Comparison of ENCODE assay signal across 11 mouse cellular contexts in genomic region chr5:147292506-147293120, GRCm38 (mm10). TPM values are rescaled to one million over a fixed set of nuclear protein-coding genes. Genes with fewer than 3 reads are reported as not detected.
DNase-seq lines count a peak whose midpoint lies in the region; ATAC-seq and TF ChIP-seq lines count a peak whose summit lies in the region.
"Had no signal": no experiment of that assay in that cellular context is flagged by ENCODE, and none has a peak within 500 bp of the region (broad histone marks: within the 10 kb centered on the region; RNA-seq: fewer than 3 reads in every experiment).

No protein-coding gene starts in this region.

- peak overlapping the region; percentile 84 for H3K4me3 ChIP-seq in megakaryocyte, embryonic 14.5 days (replicated peaks)
- peak overlapping the region; percentile 23 for H3K4me3 ChIP-seq in intestine, embryonic 16.5 days (ENCODE audit: low read length)
- no peak overlapping the region for H3K4me3 ChIP-seq in stomach, embryonic 15.5 days (replicated peaks)
- H3K4me3 ChIP-seq: heart, adult 2 months had no signal

- 0 out of 2 replicates have a peak, but pooled peaks cover 7% of the 10 kb centered on the region for H3K9me3 ChIP-seq in megakaryocyte, embryonic 14.5 days
- H3K9me3 ChIP-seq in intestine, embryonic 16.5 days (ENCODE audit: control insufficient read depth, low read length): no peaks in the 10 kb centered on the region
- no peaks in the 10 kb centered on the region for H3K9me3 ChIP-seq in stomach, embryonic 15.5 days

- WGBS in intestine, embryonic 16.5 days: 22% methylated on average over 13 of the region's 13 CpGs
- WGBS in stomach, embryonic 15.5 days: 25% methylated on average over 13 of the region's 13 CpGs

- CTCF ChIA-PET in Patski (lab: Charles Lee): interaction anchor here (0.6 to 2.6 kb wide), 8 partner anchors 18 to 388 kb away, joined by 3 to 9 read pairs (median 4); no protein-coding TSS in a partner anchor

- in situ Hi-C loops in Patski (cut with MboI; ENCODE audit: low pct_unique_long_range_greater_than_20kb): no loop called here

- H3K4me2 ChIP-seq in intestine, embryonic 16.5 days (ENCODE audit: low read depth, low read length): peak overlapping the region; percentile 40
- H3K4me2 ChIP-seq in stomach, embryonic 15.5 days: peak overlapping the region; percentile 26

- no peak for ATAC-seq in megakaryocyte, adult 5-6 weeks (ENCODE audit: poor library complexity, severe bottlenecking)
- peak; percentile 80 for ATAC-seq in Patski
- peak; percentile 79 for ATAC-seq in intestine, embryonic 16.5 days
- ATAC-seq in stomach, embryonic 15.5 days (ENCODE audit: insufficient read depth, low FRiP score, low read depth): no peak

- DNase-seq in Patski (ENCODE audit: low read depth, low spot score): peak; percentile 66
- DNase-seq in thymus, postnatal 10 days (ENCODE audit: low spot score in 2 of 2): no peak
- no peak for DNase-seq in left cerebral cortex, adult 9 months (ENCODE audit: low spot score in 2 of 2)

- H3K36me3 ChIP-seq in megakaryocyte, embryonic 14.5 days (replicated peaks; ENCODE audit: low read length): no peaks in the 10 kb centered on the region
- no peaks in the 10 kb centered on the region for H3K36me3 ChIP-seq in intestine, embryonic 16.5 days (ENCODE audit: control insufficient read depth, insufficient read depth, low read length)
- H3K36me3 ChIP-seq in stomach, embryonic 15.5 days: no peaks in the 10 kb centered on the region

- peaks cover 26% of the 10 kb centered on the region for H3K4me1 ChIP-seq in megakaryocyte, embryonic 14.5 days
- H3K4me1 ChIP-seq in intestine, embryonic 16.5 days (ENCODE audit: control insufficient read depth, insufficient read depth, low read length): peaks cover 9% of the 10 kb centered on the region
- 0 out of 2 replicates have a peak, but pooled peaks cover 10% of the 10 kb centered on the region for H3K4me1 ChIP-seq in stomach, embryonic 15.5 days

- POLR2A ChIA-PET in Patski (lab: Charles Lee): interaction anchor here (0.8 to 1.2 kb wide), 3 partner anchors 57 to 385 kb away, joined by 3 read pairs; no protein-coding TSS in a partner anchor

- H3K27me3 ChIP-seq in megakaryocyte, embryonic 14.5 days (replicated peaks): peaks cover 54% of the 10 kb centered on the region
- no peaks in the 10 kb centered on the region for H3K27me3 ChIP-seq in Patski
- H3K27me3 ChIP-seq in intestine, embryonic 16.5 days (replicated peaks; ENCODE audit: control insufficient read depth, insufficient read depth, low read length): 0 out of 2 replicates have a peak, but pooled peaks cover 4% of the 10 kb centered on the region
- H3K27me3 ChIP-seq in stomach, embryonic 15.5 days (replicated peaks): peaks cover 32% of the 10 kb centered on the region

- TF ChIP-seq CTCF in Patski (IDR thresholded peaks at IDR 0.05): no peak

- H3K9ac ChIP-seq in intestine, embryonic 16.5 days (ENCODE audit: low read depth, low read length): 0 out of 2 replicates have a peak overlapping the region, but pooled peaks have one; percentile 29
- no peak overlapping the region for H3K9ac ChIP-seq in stomach, embryonic 15.5 days

- H3K27ac ChIP-seq in intestine, embryonic 16.5 days (ENCODE audit: low read length): peak overlapping the region; percentile 78
- H3K27ac ChIP-seq in stomach, embryonic 15.5 days: peak overlapping the region; percentile 59; the same call in 1 of the 2 replicates
- H3K27ac ChIP-seq: heart, adult 2 months had no signal

RNA-seq across cellular contexts. Expression of gene Cdx2, which starts 14.5 kb away (rescaled TPM):
- polyA plus RNA-seq in megakaryocyte, embryonic 14.5 days (2012; ENCODE audit: insufficient read depth, low replicate concordance): not detected in 2 replicates
- total RNA-seq in megakaryocyte, adult 5-6 weeks (2015): not detected in 2 replicates
- not detected in 2 replicates for total RNA-seq in megakaryocyte, adult 5-6 weeks (2017)
- 0.13 TPM for polyA plus RNA-seq in Patski (2021)
- 42.1 and 46.2 TPM in 2 replicates for polyA plus RNA-seq in intestine, embryonic 16.5 days (2015; fragmentation: Nextera tagmentation; extraction: Ambion mirVana)
- 8.1 and 9.8 TPM in 2 replicates for polyA plus RNA-seq in stomach, embryonic 15.5 days (2015; fragmentation: Nextera tagmentation; extraction: Ambion mirVana)
- total RNA-seq: adrenal gland, postnatal 36 days; heart, adult 2 months; left cerebral cortex, postnatal 36 days had no signal
- polyA plus RNA-seq: heart, adult 2 months; hindbrain, embryonic 16.5 days had no signal

RNA-seq across cellular contexts. Expression of gene Pdx1, which starts 22.9 kb away (rescaled TPM):
- polyA plus RNA-seq in megakaryocyte, embryonic 14.5 days (2012; ENCODE audit: insufficient read depth, low replicate concordance): not detected in 2 replicates
- not detected in 2 replicates for total RNA-seq in megakaryocyte, adult 5-6 weeks (2015)
- total RNA-seq in megakaryocyte, adult 5-6 weeks (2017): not detected in 2 replicates
- not detected for polyA plus RNA-seq in Patski (2021)
- 3.8 and 5.3 TPM in 2 replicates for polyA plus RNA-seq in intestine, embryonic 16.5 days (2015; fragmentation: Nextera tagmentation; extraction: Ambion mirVana)
- 10.0 and 14.0 TPM in 2 replicates for polyA plus RNA-seq in stomach, embryonic 15.5 days (2015; fragmentation: Nextera tagmentation; extraction: Ambion mirVana)
- total RNA-seq: adrenal gland, postnatal 36 days; heart, adult 2 months; left cerebral cortex, postnatal 36 days had no signal
- polyA plus RNA-seq: heart, adult 2 months; hindbrain, embryonic 16.5 days had no signal

RNA-seq across cellular contexts. Expression of gene Urad, which starts 29.6 kb away (rescaled TPM):
- polyA plus RNA-seq in megakaryocyte, embryonic 14.5 days (2012; ENCODE audit: insufficient read depth, low replicate concordance): not detected in 2 replicates
- not detected in 2 replicates for total RNA-seq in megakaryocyte, adult 5-6 weeks (2015)
- total RNA-seq in megakaryocyte, adult 5-6 weeks (2017): not detected in 2 replicates
- not detected for polyA plus RNA-seq in Patski (2021)
- polyA plus RNA-seq in intestine, embryonic 16.5 days (2015; fragmentation: Nextera tagmentation; extraction: Ambion mirVana): 2.6 TPM in 2 replicates
- polyA plus RNA-seq in stomach, embryonic 15.5 days (2015; fragmentation: Nextera tagmentation; extraction: Ambion mirVana): 0.41 and 0.71 TPM in 2 replicates
- total RNA-seq: heart, adult 2 months; left cerebral cortex, postnatal 36 days had no signal
- polyA plus RNA-seq: heart, adult 2 months; hindbrain, embryonic 16.5 days had no signal

Comparison
In these comparisons a context has a peak if more than half of its experiments do, and no peak if none do; other contexts are left out.
1. ATAC-seq: peak in Patski (single experiment) and intestine, embryonic 16.5 days (single experiment); none in megakaryocyte, adult 5-6 weeks (single experiment) and stomach, embryonic 15.5 days (single experiment).